Mouse (Mus musculus) intestine, embryonic 16.5 days (tissue): Measurements from ENCODE around the gene Efemp2. TPM values are rescaled to one million over a fixed set of nuclear protein-coding genes. Genes with fewer than 3 reads are reported as not detected.
A peak's percentile ranks its signal among the peaks of the same experiment; 100 is the strongest.

Experiments used
- ATAC-seq: fragments of 200-750 bp; cut with Nextera tagmentation; 2 replicates; pipeline ENCODE4 v1.8.0; 2017; ENCODE audit warnings: moderate TSS enrichment, moderate library complexity
- H3K27ac ChIP-seq: fragments of 300-500 bp; sonication (generic); 2 replicates; pipeline ENCODE4 v1.5.1; 2014; ENCODE audit warnings: mild to moderate bottlenecking, low read length
- H3K27me3 ChIP-seq: fragments of 300-500 bp; sonication (generic); replicated peaks from 2 replicates; pipeline ENCODE4 v1.6.1; 2014; ENCODE audit warnings: low read length, control low read depth, mixed read lengths; ENCODE audit not compliant: control insufficient read depth, insufficient read depth
- H3K36me3 ChIP-seq: fragments of 300-500 bp; sonication (generic); 2 replicates; pipeline ENCODE4 v1.6.1; 2014; ENCODE audit warnings: low read length, control low read depth; ENCODE audit not compliant: control insufficient read depth, insufficient read depth
- H3K4me1 ChIP-seq: fragments of 300-500 bp; sonication (generic); 2 replicates; pipeline ENCODE4 v1.6.1; 2014; ENCODE audit warnings: low read length, control low read depth, mixed read lengths; ENCODE audit not compliant: control insufficient read depth, insufficient read depth
- H3K4me2 ChIP-seq: fragments of 300-500 bp; sonication (generic); 2 replicates; pipeline ENCODE4 v1.6.1; 2014; ENCODE audit warnings: low read depth, low read length, control low read depth
- H3K4me3 ChIP-seq: fragments of 300-500 bp; sonication (generic); 2 replicates; pipeline ENCODE4 v1.5.1; 2014; ENCODE audit warnings: mild to moderate bottlenecking, low read length
- H3K9ac ChIP-seq: fragments of 300-500 bp; sonication (generic); 2 replicates; pipeline ENCODE4 v1.6.1; 2014; ENCODE audit warnings: low read depth, low read length
- H3K9me3 ChIP-seq: fragments of 300-500 bp; sonication (generic); 2 replicates; pipeline ENCODE4 v1.6.1; 2016; ENCODE audit warnings: low read length, control low read depth; ENCODE audit not compliant: control insufficient read depth
- WGBS: fragments of 180-500 bp; shearing (Covaris S2); extraction: QIAGEN DNeasy Blood & Tissue Kit; methylation state at CpG from one replicate; pipeline ENCODE4 v1.1.7; 2014; 5-methylcytosine and 5-hydroxymethylcytosine counted together
- polyA plus RNA-seq: library from polyadenylated mRNA; unstranded; fragments of >200 nt; fragmentation: Nextera tagmentation; extraction: Ambion mirVana; gene quantifications from 2 replicates; pipeline ENCODE4 v1.2.1, GENCODE M21; 2015

The Efemp2 gene
- polyA plus RNA-seq, 1 experiment from 2014 or later: 112 TPM

DNA sequence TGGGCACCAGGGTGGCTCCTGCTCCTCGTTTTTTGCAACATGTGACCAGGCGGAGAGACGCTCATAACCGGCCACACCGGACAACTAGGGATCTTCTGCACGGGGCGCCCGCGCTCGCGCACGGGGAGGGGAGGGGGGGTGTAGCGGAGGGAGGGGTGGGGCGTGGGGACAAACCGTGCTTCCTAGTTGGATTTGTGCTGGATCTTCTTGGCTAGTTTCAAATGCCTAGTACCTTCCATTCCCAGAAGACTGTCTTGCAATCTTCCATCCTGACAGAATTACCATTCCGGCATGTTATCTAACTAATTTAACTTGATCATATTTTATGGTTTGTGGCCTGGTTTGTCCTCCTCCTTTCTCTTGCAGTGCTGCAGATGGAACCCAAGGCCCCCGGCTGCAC, 29.9 kb downstream of the Efemp2 start, which contains the start of gene 1700020D05Rik:
Gene 1700020D05Rik, minus strand, starts transcription at position 101 of the 400 bp plus-strand sequence.
- Histone ChIP-seq H3K9me3 (no peaks in the 10 kb centered on the region), H3K9ac (no peak within 1 kb of the TSS), H3K4me3 (no peak within 1 kb of the TSS), H3K27ac (no peak within 1 kb of the TSS), H3K36me3 (no peaks in the 10 kb centered on the region), H3K4me2 (no peak within 1 kb of the TSS), H3K27me3 (no peaks in the 10 kb centered on the region), H3K4me1 (0 out of 2 replicates have a peak, but pooled peaks cover 2% of the 10 kb centered on the region)
- no peak for ATAC-seq
- WGBS: 52% methylated on average over 17 of the region's 17 CpGs

- peak; percentile 98 for ATAC-seq
- peak within 1 kb of the TSS; percentile 73 for H3K9ac ChIP-seq
- H3K4me1 ChIP-seq: peaks cover 18% of the 10 kb centered on the region
- H3K36me3 ChIP-seq: no peaks in the 10 kb centered on the region
- no peaks in the 10 kb centered on the region for H3K9me3 ChIP-seq
- peak within 1 kb of the TSS; percentile 86 for H3K4me2 ChIP-seq
- WGBS: 4% methylated on average over 47 of the region's 47 CpGs
- H3K27me3 ChIP-seq: no peaks in the 10 kb centered on the region
- peak within 1 kb of the TSS; percentile 60 for H3K4me3 ChIP-seq
- H3K27ac ChIP-seq: peak within 1 kb of the TSS; percentile 48
These were observed 36.6 kb downstream of the Efemp2 start, which contains the start of gene Snx32 for GRCm38 (mm10) chr19:5510031-5511026. TSS of gene Snx32 (minus strand) at chr19:5510538.

DNA sequence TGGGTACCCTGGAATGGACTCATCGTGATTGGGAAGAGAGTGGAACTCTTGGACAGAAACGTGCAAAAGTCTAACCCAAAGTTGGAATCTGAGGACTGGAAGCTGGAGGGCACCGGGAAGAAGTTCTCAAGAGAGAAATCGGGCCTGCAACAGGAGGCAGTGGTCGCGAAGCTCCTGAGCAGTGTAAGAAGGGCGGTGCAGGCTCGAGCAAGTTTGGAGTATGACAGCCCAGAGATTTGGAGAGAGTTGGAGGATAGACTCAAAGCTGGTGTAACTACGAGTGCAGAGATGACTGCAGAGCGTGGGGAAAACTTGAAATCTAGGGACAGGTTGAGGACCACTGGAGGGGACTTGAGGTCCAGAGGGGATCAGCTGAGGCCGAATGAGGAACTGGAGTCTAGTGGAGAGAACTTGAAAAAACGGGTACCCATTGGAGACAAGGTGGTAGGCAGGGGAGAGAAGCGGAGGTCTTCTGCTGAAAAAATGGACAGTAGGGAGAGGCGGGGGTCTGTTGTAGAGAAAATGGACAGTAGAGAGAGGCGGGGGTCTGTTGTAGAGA, 37.4 kb downstream of the Efemp2 start:
- Histone ChIP-seq H3K27ac (peak overlapping the region; percentile 48), H3K36me3 (no peaks in the 10 kb centered on the region), H3K9ac (peak overlapping the region; percentile 73), H3K4me3 (peak overlapping the region; percentile 60), H3K4me1 (peaks cover 21% of the 10 kb centered on the region), H3K4me2 (peak overlapping the region; percentile 86), H3K9me3 (no peaks in the 10 kb centered on the region), H3K27me3 (no peaks in the 10 kb centered on the region)
- 50% methylated on average over 15 of the region's 15 CpGs for WGBS
- 0 out of 2 replicates have a peak, but pooled peaks have one; percentile 1 for ATAC-seq

DNA sequence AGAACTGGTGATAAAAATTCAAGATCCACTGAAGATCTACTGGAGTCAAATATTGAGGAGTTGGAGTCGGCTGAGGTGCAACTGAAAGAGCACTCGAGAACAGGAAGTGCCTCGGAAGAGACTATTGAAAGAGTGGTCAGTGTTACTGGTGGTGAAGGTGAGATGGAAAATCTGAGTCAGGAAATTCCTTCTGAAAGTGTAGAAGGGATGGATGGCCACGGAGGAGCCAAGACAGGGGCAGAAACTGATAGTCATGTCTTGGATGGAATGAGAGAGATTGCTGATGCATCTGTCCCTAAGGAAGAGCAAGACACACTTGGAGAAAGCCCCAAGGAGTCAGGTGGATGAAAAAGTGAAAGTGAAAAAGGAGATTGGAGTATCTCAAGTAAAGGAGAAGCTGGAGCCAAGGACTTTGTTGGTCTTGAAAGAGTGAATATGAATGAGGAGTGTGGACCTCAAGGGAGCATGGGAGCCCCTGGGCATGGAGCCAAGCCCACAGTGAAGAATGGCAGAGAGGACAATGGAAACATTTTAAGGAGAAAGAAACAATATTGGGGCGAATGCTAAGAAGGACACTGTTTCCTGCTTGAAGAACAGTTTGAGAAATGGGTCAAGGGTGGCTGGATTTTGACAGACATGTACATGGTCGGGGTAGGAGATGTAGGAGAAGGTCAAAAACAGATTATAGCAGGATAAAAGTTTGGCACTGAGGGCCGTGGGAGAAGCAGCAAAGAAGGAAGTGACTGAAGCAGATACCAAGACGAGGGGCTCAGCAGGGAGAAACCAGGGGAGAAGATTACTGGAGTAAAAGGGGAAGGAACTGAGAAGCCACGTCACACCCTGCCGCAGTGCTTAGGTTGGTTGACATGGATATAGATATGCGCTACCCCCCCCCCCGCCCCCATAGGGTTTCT, 38.6 kb downstream of the Efemp2 start:
- H3K4me1 ChIP-seq: peaks cover 27% of the 10 kb centered on the region
- 78% methylated on average over 12 of the region's 12 CpGs for WGBS
- no peaks in the 10 kb centered on the region for H3K36me3 ChIP-seq
- no peak overlapping the region for H3K27ac ChIP-seq
- no peak overlapping the region for H3K4me2 ChIP-seq
- H3K9ac ChIP-seq: no peak overlapping the region
- H3K9me3 ChIP-seq: no peaks in the 10 kb centered on the region
- ATAC-seq: no peak
- no peaks in the 10 kb centered on the region for H3K27me3 ChIP-seq
- H3K4me3 ChIP-seq: no peak overlapping the region

DNA sequence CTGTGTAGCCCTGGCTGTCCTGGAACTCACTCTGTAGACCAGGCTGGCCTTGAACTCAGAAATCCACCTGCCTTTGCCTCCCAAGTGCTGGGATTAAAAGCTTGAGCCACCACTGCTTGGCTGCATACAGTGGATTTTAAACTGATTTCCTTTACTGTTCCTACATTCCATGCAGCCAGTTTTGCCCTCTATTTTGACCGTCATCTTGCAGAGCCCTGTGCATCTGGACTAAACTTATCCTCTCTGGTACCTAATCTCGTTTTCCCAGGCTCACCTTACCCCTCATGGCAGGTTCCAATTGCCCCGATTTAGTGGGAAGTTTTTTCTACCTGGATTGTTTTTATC, 39.2 kb downstream of the Efemp2 start:
- H3K4me3 ChIP-seq: no peak overlapping the region
- WGBS: 84% methylated on average over 3 of the region's 3 CpGs
- no peak overlapping the region for H3K9ac ChIP-seq
- H3K27ac ChIP-seq: no peak overlapping the region
- no peak for ATAC-seq
- H3K4me1 ChIP-seq: peaks cover 27% of the 10 kb centered on the region
- no peaks in the 10 kb centered on the region for H3K9me3 ChIP-seq
- H3K27me3 ChIP-seq: no peaks in the 10 kb centered on the region
- H3K36me3 ChIP-seq: no peaks in the 10 kb centered on the region
- no peak overlapping the region for H3K4me2 ChIP-seq

- peak; percentile 62 for ATAC-seq
- H3K27me3 ChIP-seq: no peaks in the 10 kb centered on the region
- no peak overlapping the region for H3K9ac ChIP-seq
- peak overlapping the region; percentile 65 for H3K27ac ChIP-seq
- H3K4me3 ChIP-seq: no peak overlapping the region
- H3K4me1 ChIP-seq: peaks cover 19% of the 10 kb centered on the region
- H3K4me2 ChIP-seq: no peak overlapping the region
- no peaks in the 10 kb centered on the region for H3K36me3 ChIP-seq
- no peaks in the 10 kb centered on the region for H3K9me3 ChIP-seq
- WGBS: 68% methylated on average over 7 of the region's 7 CpGs
These were observed 42.4 kb downstream of the Efemp2 start for GRCm38 (mm10) chr19:5515840-5516777.

GRCm38 (mm10) chr19:5516906-5517505, 43.3 kb downstream of the Efemp2 start:
- Histone ChIP-seq H3K27ac (peak overlapping the region; percentile 17), H3K36me3 (no peaks in the 10 kb centered on the region), H3K4me1 (peaks cover 15% of the 10 kb centered on the region), H3K9ac (no peak overlapping the region), H3K27me3 (no peaks in the 10 kb centered on the region), H3K4me2 (no peak overlapping the region), H3K4me3 (no peak overlapping the region), H3K9me3 (no peaks in the 10 kb centered on the region)
- peak; percentile 29; the same call in 1 of the 2 replicates for ATAC-seq
- WGBS: 76% methylated on average over 8 of the region's 8 CpGs

GRCm38 (mm10) chr19:5518721-5519120, 45.0 kb downstream of the Efemp2 start:
- WGBS: 88% methylated on average over 3 of the region's 3 CpGs
- Histone ChIP-seq H3K36me3 (no peaks in the 10 kb centered on the region), H3K9me3 (no peaks in the 10 kb centered on the region), H3K9ac (no peak overlapping the region), H3K4me2 (no peak overlapping the region), H3K27ac (no peak overlapping the region), H3K27me3 (no peaks in the 10 kb centered on the region), H3K4me3 (no peak overlapping the region), H3K4me1 (peaks cover 8% of the 10 kb centered on the region)
- ATAC-seq: peak; percentile 50
